Mouse (Mus musculus): ENCODE results near the gene Mgmt. TPM values are rescaled to one million over a fixed set of nuclear protein-coding genes. Genes with fewer than 3 reads are reported as not detected.

The Mgmt gene
- polyA plus RNA-seq, 1 experiment from 2014 or later: 1.3 TPM

DNA sequence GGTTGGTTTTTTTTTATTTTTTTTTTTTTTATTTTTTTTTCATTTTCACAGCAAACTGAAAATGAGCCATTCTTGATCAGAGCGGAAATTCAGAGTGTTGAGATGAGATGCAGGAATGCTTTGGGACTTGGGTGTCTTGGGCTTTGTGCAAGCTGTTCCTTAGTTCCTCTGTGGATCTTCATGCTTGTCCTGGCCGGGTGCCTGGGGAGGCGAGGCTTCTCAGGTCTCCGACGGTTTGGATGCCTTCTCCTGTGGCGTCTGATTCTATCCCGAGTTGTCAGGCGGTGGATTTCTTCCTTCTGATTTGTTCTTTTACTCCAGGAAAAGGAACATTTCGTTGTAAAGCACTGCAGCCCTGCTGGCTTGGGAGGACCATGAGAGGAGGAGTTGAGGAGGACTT is 51.7 kb downstream of the Mgmt start:
- ATAC-seq (replicated peaks): no peak
- Histone ChIP-seq H3K9ac (replicated peaks) (no peak overlapping the region), H3K36me3 (no peaks in the 10 kb centered on the region), H3K27me3 (no peaks in the 10 kb centered on the region), H3K4me2 (replicated peaks) (no peak overlapping the region), H3K4me3 (no peak overlapping the region), H3K4me1 (peaks cover 3% of the 10 kb centered on the region; the same call in 1 of the 2 replicates), H3K9me3 (no peaks in the 10 kb centered on the region), H3K27ac (replicated peaks) (no peak overlapping the region)
- WGBS: 87% methylated on average over 9 of the region's 9 CpGs

DNA sequence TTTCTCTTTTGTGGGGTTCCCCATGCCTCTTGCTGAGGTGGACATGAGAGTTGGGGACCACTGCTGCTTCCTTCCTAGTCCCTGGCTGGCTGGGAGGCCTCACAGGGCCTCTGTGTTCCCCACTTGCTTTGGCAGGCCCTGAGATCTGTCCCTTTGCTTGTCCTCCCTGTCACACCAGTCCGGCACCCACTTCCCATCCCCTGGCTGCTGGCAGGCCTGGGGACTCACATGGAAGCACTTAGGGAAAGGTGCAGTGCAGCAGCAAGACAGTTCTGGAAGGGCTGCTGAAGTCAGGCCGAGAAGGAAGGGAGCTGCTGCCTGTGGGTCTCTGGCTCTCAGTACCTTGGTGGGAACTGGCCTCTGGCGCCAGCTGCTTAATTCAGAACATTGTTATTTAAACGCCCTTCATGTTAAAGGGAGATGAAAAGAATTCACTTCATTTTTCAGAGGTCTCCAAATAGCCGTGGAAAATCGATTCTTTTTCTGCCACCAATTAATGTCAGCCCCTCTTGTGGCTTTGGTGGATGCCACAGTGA is 53.9 kb downstream of the Mgmt start:
- no peaks in the 10 kb centered on the region for H3K36me3 ChIP-seq
- peaks cover 3% of the 10 kb centered on the region; the same call in 1 of the 2 replicates for H3K4me1 ChIP-seq
- WGBS: 26% methylated on average over 6 of the region's 6 CpGs
- no peak overlapping the region for H3K4me2 ChIP-seq (replicated peaks)
- no peak overlapping the region for H3K9ac ChIP-seq (replicated peaks)
- H3K27me3 ChIP-seq: no peaks in the 10 kb centered on the region
- no peak overlapping the region for H3K27ac ChIP-seq (replicated peaks)
- H3K4me3 ChIP-seq: no peak overlapping the region
- no peak for ATAC-seq (replicated peaks)
- H3K9me3 ChIP-seq: no peaks in the 10 kb centered on the region

DNA sequence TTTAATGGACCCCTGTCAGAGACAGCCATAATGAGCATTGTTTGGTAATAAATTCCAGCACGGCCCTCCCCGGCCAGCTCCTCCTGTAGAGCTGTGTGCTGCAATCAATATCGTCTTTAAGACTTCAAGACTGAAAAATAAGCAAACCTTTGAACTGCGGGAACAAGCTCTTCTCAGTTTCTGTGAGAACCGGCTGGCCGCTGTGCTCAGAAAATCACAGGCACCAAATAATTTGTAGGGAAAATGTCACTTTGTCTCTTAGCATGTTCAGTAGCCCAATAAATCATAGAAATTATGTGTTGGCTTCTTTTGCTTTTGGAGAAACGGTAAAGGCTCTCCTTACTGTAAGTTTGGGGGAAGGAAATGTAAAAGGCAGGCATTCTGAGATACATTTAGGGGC is 58.2 kb downstream of the Mgmt start:
- Histone ChIP-seq H3K4me1 (peaks cover 3% of the 10 kb centered on the region; the same call in 1 of the 2 replicates), H3K27ac (replicated peaks) (no peak overlapping the region), H3K27me3 (no peaks in the 10 kb centered on the region), H3K36me3 (no peaks in the 10 kb centered on the region), H3K9me3 (no peaks in the 10 kb centered on the region), H3K4me2 (replicated peaks) (no peak overlapping the region), H3K4me3 (no peak overlapping the region), H3K9ac (replicated peaks) (no peak overlapping the region)
- 63% methylated on average over 7 of the region's 7 CpGs for WGBS
- no peak for ATAC-seq (replicated peaks)

DNA sequence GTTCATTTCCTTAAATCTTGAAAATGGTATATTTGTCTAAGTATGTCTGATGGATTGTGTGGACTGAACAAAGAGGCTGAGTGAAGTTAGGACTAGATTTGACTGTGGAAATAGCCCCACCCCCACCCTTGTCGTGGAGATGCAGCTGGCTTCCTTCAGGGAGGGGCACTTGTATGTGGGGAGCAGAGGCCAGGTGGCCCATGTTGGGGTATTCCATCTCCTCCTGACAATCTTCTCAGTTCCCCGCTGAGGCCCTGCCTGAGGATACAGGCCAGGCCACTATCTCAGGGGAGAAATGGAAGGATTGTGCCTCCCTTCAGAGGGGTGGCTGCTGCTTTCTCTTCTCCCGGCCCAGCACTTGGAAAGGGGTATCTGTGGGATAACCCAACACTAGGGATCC is 58.8 kb downstream of the Mgmt start:
- Histone ChIP-seq H3K4me3 (no peak overlapping the region), H3K27ac (replicated peaks) (no peak overlapping the region), H3K4me2 (replicated peaks) (no peak overlapping the region), H3K9me3 (no peaks in the 10 kb centered on the region), H3K4me1 (peaks cover 1% of the 10 kb centered on the region; the same call in 1 of the 2 replicates), H3K27me3 (no peaks in the 10 kb centered on the region), H3K9ac (replicated peaks) (no peak overlapping the region), H3K36me3 (no peaks in the 10 kb centered on the region)
- ATAC-seq (replicated peaks): no peak
- WGBS: 39% methylated on average over 3 of the region's 3 CpGs

DNA sequence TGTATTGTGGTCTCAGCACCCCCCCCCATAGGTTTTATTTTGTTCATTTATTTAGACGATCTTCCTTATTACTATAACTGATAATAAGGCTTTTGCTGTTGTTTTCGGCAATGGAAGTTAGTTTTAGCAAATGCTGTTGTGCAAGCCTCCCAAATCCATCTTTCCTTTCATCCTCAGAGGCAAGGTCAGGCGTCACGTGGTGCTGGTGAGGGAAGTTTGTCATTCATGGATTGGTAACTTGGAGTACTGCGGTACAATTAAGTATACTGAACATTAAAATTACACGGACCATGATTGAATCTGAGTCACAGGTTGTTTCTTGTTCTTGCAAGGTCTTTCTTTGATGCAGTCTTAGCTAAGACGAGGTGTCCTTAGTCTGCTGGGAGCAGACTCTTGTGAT is 77.9 kb downstream of the Mgmt start:
- Histone ChIP-seq H3K4me2 (replicated peaks) (no peak overlapping the region), H3K36me3 (no peaks in the 10 kb centered on the region), H3K27ac (replicated peaks) (no peak overlapping the region), H3K9ac (replicated peaks) (no peak overlapping the region), H3K27me3 (no peaks in the 10 kb centered on the region), H3K4me1 (no peaks in the 10 kb centered on the region), H3K4me3 (no peak overlapping the region), H3K9me3 (no peaks in the 10 kb centered on the region)
- 94% methylated on average over 7 of the region's 7 CpGs for WGBS
- ATAC-seq (replicated peaks): no peak

DNA sequence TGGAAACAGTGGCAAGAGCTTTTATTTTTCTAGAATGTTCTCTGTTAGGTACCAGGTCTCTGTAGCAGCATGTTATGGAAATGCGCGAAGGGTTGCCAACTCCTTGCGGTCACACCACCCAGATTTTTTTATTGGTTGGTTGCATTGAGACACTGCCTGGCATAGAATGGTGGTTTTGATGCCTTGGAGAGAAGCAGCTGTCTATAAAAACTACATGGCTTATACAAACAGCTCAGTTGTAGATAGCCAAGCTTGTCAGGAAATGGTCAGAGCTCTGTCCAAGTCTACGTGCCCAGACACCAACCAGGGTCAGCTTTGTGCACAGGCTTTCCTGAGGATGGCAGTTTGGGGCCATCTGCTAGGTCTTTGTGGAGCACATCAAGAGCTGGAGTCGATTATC is 80.6 kb downstream of the Mgmt start:
- Histone ChIP-seq H3K9me3 (no peaks in the 10 kb centered on the region), H3K27me3 (no peaks in the 10 kb centered on the region), H3K9ac (replicated peaks) (no peak overlapping the region), H3K4me3 (no peak overlapping the region), H3K36me3 (no peaks in the 10 kb centered on the region), H3K4me1 (no peaks in the 10 kb centered on the region), H3K27ac (replicated peaks) (no peak overlapping the region), H3K4me2 (replicated peaks) (no peak overlapping the region)
- 92% methylated on average over 5 of the region's 5 CpGs for WGBS
- ATAC-seq (replicated peaks): no peak

DNA sequence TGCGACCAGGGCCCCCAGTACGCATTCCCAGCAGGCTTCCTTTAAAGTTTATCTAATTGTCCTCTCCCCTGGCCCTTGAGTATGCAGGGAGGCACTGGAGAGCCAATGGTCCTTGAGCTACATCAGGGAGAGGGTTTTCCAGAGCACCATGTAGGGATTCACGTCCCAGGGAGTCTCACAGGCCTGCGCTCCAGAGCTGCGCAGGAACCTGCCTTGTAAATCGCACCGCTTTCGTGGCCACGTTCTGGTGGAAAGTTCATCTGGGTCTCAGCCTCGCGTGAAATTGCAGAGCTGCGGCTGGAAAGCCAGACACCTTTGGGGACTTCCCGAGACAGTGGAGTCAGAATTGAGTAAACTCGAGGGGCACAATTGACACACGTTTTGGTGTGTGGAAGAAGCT is 103.0 kb downstream of the Mgmt start:
- 85% methylated on average over 15 of the region's 15 CpGs for WGBS
- Histone ChIP-seq H3K9ac (replicated peaks) (no peak overlapping the region), H3K27ac (replicated peaks) (no peak overlapping the region), H3K9me3 (no peaks in the 10 kb centered on the region), H3K36me3 (no peaks in the 10 kb centered on the region), H3K27me3 (0 out of 2 replicates have a peak, but pooled peaks cover 3% of the 10 kb centered on the region), H3K4me3 (no peak overlapping the region), H3K4me2 (replicated peaks) (no peak overlapping the region), H3K4me1 (peaks cover 12% of the 10 kb centered on the region)
- no peak for ATAC-seq (replicated peaks)

DNA sequence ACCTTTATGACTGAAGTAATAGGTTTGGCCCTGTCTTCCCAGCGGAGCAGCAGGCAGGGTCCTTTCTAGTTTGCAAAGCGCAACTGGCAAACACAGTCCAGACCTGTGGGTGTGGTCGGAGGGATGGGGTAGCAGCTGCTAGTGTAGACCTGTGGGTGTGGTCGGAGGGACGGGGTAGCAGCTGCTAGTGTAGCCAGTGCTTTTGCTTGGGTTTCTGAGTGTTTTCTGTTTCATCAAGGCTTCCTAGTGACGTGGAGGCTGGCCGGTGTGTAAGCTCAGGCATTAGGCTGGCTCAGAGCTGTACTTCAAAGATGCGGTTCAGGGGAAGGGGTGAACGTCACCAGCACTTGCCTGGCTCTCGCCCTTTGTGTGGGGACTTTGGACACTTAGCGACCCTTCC is 106.3 kb downstream of the Mgmt start:
- 57% methylated on average over 11 of the region's 11 CpGs for WGBS
- Histone ChIP-seq H3K9me3 (no peaks in the 10 kb centered on the region), H3K9ac (replicated peaks) (no peak overlapping the region), H3K27ac (replicated peaks) (no peak overlapping the region), H3K4me3 (no peak overlapping the region), H3K36me3 (no peaks in the 10 kb centered on the region), H3K4me2 (replicated peaks) (no peak overlapping the region), H3K27me3 (0 out of 2 replicates have a peak, but pooled peaks cover 12% of the 10 kb centered on the region), H3K4me1 (peaks cover 27% of the 10 kb centered on the region)
- no peak for ATAC-seq (replicated peaks)

DNA sequence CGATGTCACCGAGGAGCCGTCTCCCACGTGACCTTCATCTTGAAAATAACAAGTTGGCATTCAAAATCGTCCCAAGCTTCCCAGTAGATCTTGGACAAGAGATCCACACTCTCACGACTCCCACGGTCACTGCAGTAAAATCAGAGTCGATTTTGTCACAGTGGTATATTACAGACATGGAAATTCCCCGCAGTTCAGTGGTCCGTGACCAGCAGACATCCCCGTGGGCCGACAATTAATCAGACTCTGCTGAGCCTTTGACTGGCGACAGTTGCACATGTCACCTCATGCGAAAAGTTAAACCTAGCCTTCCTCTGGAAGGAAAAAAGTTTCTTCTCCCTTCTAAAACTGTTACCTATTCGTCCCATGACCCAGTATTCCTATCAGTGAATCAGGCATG is 106.8 kb downstream of the Mgmt start:
- H3K4me1 ChIP-seq: peaks cover 27% of the 10 kb centered on the region
- WGBS: 78% methylated on average over 15 of the region's 15 CpGs
- ATAC-seq (replicated peaks): no peak
- H3K27me3 ChIP-seq: 0 out of 2 replicates have a peak, but pooled peaks cover 12% of the 10 kb centered on the region
- H3K9me3 ChIP-seq: no peaks in the 10 kb centered on the region
- no peak overlapping the region for H3K4me3 ChIP-seq
- H3K36me3 ChIP-seq: no peaks in the 10 kb centered on the region
- no peak overlapping the region for H3K27ac ChIP-seq (replicated peaks)
- H3K9ac ChIP-seq (replicated peaks): no peak overlapping the region
- H3K4me2 ChIP-seq (replicated peaks): no peak overlapping the region

DNA sequence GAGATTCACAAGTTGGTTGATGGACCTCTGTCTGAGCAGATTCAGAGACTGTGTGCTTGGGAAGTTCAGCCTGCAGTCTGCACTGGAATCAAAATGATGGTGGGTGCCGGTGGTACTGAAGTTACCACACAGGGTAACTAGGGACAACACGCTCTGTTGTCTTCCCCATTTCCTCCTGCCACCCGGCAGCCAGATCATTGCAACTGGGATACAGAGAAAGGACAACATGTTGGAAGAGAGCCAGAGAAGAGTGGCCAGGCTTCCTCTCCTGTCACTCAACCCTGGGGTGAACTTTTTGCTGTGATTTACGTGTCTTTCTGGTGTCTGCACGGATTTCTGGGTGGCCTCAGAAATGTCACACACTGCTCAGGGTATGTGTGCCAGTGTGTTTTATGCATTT is 107.4 kb downstream of the Mgmt start:
- Histone ChIP-seq H3K9ac (replicated peaks) (no peak overlapping the region), H3K4me2 (replicated peaks) (no peak overlapping the region), H3K4me3 (no peak overlapping the region), H3K36me3 (no peaks in the 10 kb centered on the region), H3K27me3 (0 out of 2 replicates have a peak, but pooled peaks cover 12% of the 10 kb centered on the region), H3K27ac (replicated peaks) (no peak overlapping the region), H3K4me1 (peaks cover 27% of the 10 kb centered on the region), H3K9me3 (no peaks in the 10 kb centered on the region)
- 36% methylated on average over 5 of the region's 5 CpGs for WGBS
- no peak for ATAC-seq (replicated peaks)

DNA sequence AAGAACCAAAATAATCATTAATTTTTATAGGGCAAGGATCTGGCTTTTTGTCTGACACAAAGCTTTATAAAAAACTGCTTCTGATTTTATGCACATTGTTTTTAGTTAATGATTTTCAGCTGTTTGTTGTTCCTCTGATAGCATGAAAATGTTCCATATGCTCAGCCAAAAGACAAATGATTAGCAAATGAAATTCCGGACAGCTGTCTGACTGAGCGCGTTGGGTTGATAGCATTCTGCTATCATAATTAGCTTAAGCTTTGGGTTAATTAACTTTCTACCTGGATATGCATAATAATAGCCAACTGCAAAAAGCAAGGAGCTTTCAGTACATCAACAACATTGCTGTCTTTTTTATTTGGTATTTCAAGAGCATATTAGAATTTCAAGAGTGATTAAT is 108.0 kb downstream of the Mgmt start:
- no peak overlapping the region for H3K27ac ChIP-seq (replicated peaks)
- H3K9me3 ChIP-seq: no peaks in the 10 kb centered on the region
- no peak overlapping the region for H3K4me3 ChIP-seq
- ATAC-seq (replicated peaks): no peak
- H3K9ac ChIP-seq (replicated peaks): no peak overlapping the region
- 21% methylated on average over 3 of the region's 3 CpGs for WGBS
- no peaks in the 10 kb centered on the region for H3K36me3 ChIP-seq
- H3K4me1 ChIP-seq: peaks cover 27% of the 10 kb centered on the region
- no peak overlapping the region for H3K4me2 ChIP-seq (replicated peaks)
- 0 out of 2 replicates have a peak, but pooled peaks cover 12% of the 10 kb centered on the region for H3K27me3 ChIP-seq

DNA sequence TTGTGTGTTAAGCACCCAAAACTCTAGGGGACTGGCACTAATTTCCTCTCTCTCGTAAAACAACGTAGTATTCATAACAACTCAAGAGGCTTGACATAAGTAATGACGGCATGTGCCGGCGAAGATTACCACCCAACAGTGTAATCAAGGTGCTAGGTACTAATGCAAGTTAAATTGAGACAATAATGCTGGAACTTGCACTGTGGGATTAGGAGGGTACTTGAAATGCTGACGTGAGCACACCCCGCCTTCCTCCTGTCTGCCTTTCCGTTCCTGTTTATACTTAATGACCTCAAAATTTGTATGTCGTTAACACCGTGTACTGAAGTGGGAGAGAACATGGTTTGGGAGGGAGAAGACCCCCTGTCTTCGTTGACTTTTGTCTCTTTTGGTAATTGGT is 110.9 kb downstream of the Mgmt start:
- no peak for ATAC-seq (replicated peaks)
- peaks cover 27% of the 10 kb centered on the region for H3K4me1 ChIP-seq
- 35% methylated on average over 11 of the region's 11 CpGs for WGBS

DNA sequence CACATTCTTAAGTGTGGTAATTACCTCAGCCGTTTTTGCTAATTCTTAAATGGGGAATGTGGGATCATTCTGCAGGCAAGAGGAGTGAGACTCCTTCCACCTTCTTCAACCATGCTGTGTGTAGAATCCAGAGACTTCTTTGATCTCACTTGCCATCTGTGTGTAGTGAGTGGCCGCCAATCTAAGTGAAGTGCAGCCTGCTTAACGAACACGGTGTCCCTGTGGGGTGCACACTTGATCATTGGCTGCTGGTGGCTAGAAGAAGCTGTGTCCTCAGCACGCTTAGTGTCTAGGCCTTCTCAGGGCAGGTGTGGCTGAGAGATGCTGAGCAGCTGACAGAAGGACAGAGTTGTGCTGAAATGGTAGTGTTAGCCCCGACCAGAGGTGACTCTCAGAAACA is 113.9 kb downstream of the Mgmt start:
- Histone ChIP-seq H3K36me3 (no peaks in the 10 kb centered on the region), H3K27ac (replicated peaks) (no peak overlapping the region), H3K9ac (replicated peaks) (no peak overlapping the region), H3K27me3 (0 out of 2 replicates have a peak, but pooled peaks cover 9% of the 10 kb centered on the region), H3K4me2 (replicated peaks) (no peak overlapping the region), H3K4me1 (peaks cover 9% of the 10 kb centered on the region; the same call in 1 of the 2 replicates), H3K4me3 (no peak overlapping the region), H3K9me3 (no peaks in the 10 kb centered on the region)
- WGBS: 30% methylated on average over 6 of the region's 6 CpGs
- ATAC-seq (replicated peaks): no peak

More for the DNA sequence above, 110.9 kb downstream of the Mgmt start:
- H3K4me3 ChIP-seq: no peak overlapping the region
- no peaks in the 10 kb centered on the region for H3K9me3 ChIP-seq
- H3K4me2 ChIP-seq (replicated peaks): 0 out of 2 replicates have a peak overlapping the region, but pooled peaks have one; percentile 9
- no peaks in the 10 kb centered on the region for H3K36me3 ChIP-seq
- H3K27ac ChIP-seq (replicated peaks): no peak overlapping the region
- no peak overlapping the region for H3K9ac ChIP-seq (replicated peaks)
- 0 out of 2 replicates have a peak, but pooled peaks cover 9% of the 10 kb centered on the region for H3K27me3 ChIP-seq

Data from forebrain, embryonic 15.5 days (tissue).